Mouse (Mus musculus): ENCODE measurements around the gene Gm17490.

DNA sequence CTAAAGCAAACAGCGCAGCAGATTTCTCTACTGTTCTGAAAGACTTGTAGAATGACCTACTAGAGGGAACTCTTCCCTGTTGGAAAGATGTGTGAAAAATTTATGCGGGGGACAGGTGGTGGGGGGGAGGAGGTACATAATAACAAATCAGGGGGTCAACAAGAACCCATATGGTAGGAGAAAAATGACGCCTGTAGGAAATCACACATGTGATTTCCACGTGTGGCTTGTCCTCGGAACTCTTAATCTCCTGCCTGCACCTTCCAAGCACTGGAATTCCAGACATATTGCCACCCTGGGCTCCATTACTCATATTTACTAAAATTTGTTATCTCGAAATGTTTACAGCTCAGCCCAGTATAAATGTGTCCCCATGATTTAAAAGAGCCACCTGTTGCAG, 24.3 kb downstream of the Gm17490 start:
- no peak for TF ChIP-seq CTCF (IDR thresholded peaks at IDR 0.05; ENCODE audit: low read depth, low read length)
- TF ChIP-seq EP300 (IDR thresholded peaks at IDR 0.05; ENCODE audit: insufficient read depth, low read depth, low read length): no peak
